Mouse (Mus musculus) heart, postnatal 0 days (tissue): Measurements from ENCODE around the gene Haus2. TPM values are rescaled to one million over a fixed set of nuclear protein-coding genes. Genes with fewer than 3 reads are reported as not detected.

Experiments used
- ATAC-seq: fragments of 200-750 bp; cut with Nextera tagmentation; 2 replicates; pipeline ENCODE4 v1.8.0; 2017; ENCODE audit warnings: low read depth, moderate number of reproducible peaks, moderate library complexity; ENCODE audit not compliant: insufficient read depth
- DNase-seq: peaks from one replicate; pipeline ENCODE4 v3.0.0-alpha.2; 2016; ENCODE audit warnings: low spot score
- H3K27ac ChIP-seq: fragments of 300-500 bp; sonication (generic); 2 replicates; pipeline ENCODE4 v1.5.1; 2014; ENCODE audit warnings: low read depth, mild to moderate bottlenecking
- H3K27me3 ChIP-seq: fragments of 300-500 bp; sonication (generic); 2 replicates; pipeline ENCODE4 v1.6.1; 2014; ENCODE audit warnings: low read length, mixed read lengths; ENCODE audit not compliant: control insufficient read depth, insufficient read depth
- H3K36me3 ChIP-seq: fragments of 300-500 bp; sonication (generic); replicated peaks from 2 replicates; pipeline ENCODE4 v1.6.1; 2014; ENCODE audit warnings: low read length, mixed read lengths; ENCODE audit not compliant: control insufficient read depth, insufficient read depth
- H3K4me1 ChIP-seq: fragments of 300-500 bp; sonication (generic); 2 replicates; pipeline ENCODE4 v1.6.1; 2014; ENCODE audit warnings: antibody characterized with exemption; ENCODE audit not compliant: control insufficient read depth, insufficient read depth
- H3K4me2 ChIP-seq: fragments of 300-500 bp; sonication (generic); 2 replicates; pipeline ENCODE4 v1.6.1; 2014; ENCODE audit warnings: low read depth, mild to moderate bottlenecking, low read length, moderate library complexity
- H3K4me3 ChIP-seq: fragments of 300-500 bp; sonication (generic); 2 replicates; pipeline ENCODE4 v1.5.1; 2014; ENCODE audit warnings: low read depth, low read length
- H3K9ac ChIP-seq: fragments of 300-500 bp; sonication (generic); replicated peaks from 2 replicates; pipeline ENCODE4 v1.6.1; 2014; ENCODE audit warnings: low read depth, low read length, mixed read lengths
- H3K9me3 ChIP-seq: fragments of 300-500 bp; sonication (generic); replicated peaks from 2 replicates; pipeline ENCODE4 v1.6.1; 2016; ENCODE audit warnings: low read length; ENCODE audit not compliant: control insufficient read depth
- CTCF ChIP-seq: IDR thresholded peaks from 2 replicates; pipeline ENCODE4 v1.5.1; 2016; ENCODE audit warnings: antibody characterized with exemption, control low read depth, low read depth
- EP300 ChIP-seq: IDR thresholded peaks from 2 replicates; pipeline ENCODE4 v1.6.1; 2016; ENCODE audit warnings: antibody characterized with exemption, low read depth
- WGBS: fragments of 180-500 bp; shearing (Covaris S2); extraction: QIAGEN DNeasy Blood & Tissue Kit; methylation state at CpG from one replicate; pipeline ENCODE4 v1.1.7; 2014; 5-methylcytosine and 5-hydroxymethylcytosine counted together
- polyA plus RNA-seq: library from polyadenylated mRNA; unstranded; fragments of >200 nt; fragmentation: Nextera tagmentation; extraction: Ambion mirVana; gene quantifications from 2 replicates; pipeline ENCODE4 v1.2.1, GENCODE M21; 2015
- total RNA-seq: library from RNA; depleted of rRNA; stranded (reverse); fragments of >200 nt; gene quantifications from 2 replicates; pipeline ENCODE4 v1.2.3, GENCODE M21; 2014; ENCODE audit warnings: low replicate concordance

Haus2 gene
- total and polyA plus RNA-seq, 2 experiments from 2014 or later: 18.3 to 22.2 TPM

DNA sequence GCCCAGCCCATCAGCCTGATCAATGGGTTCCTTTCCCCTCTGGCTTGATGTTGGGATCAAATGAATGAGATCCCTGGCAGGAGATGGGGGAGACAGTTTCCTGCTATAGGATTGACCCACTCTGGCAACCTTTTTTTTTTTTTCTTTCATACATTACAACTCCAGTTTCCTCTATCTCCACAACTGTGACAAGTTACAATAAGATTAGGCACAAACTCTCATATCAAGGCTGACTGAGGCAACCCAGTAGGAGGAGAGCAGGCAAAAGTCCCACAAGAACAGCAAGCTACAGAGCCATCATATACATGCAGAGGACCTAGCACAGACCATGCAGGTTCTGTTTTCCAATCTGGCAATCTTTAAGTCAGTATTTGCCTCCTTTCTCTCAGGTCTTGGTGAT lies 50.1 kb downstream of the Haus2 start:
- Histone ChIP-seq H3K9me3 (no peaks in the 10 kb centered on the region), H3K4me2 (no peak overlapping the region), H3K4me3 (no peak overlapping the region), H3K27me3 (no peaks in the 10 kb centered on the region), H3K36me3 (no peaks in the 10 kb centered on the region), H3K4me1 (peaks cover 11% of the 10 kb centered on the region), H3K27ac (no peak overlapping the region), H3K9ac (no peak overlapping the region)
- DNase-seq (no peak), ATAC-seq (no peak)
- TF ChIP-seq EP300: no peak
- no peak for TF ChIP-seq CTCF

GRCm38 (mm10) chr2:120660486-120661078 lies 51.4 kb downstream of the Haus2 start:
- Histone ChIP-seq H3K27ac (no peak overlapping the region), H3K9ac (no peak overlapping the region)
- 54% methylated on average over 5 of the region's 5 CpGs for WGBS

DNA sequence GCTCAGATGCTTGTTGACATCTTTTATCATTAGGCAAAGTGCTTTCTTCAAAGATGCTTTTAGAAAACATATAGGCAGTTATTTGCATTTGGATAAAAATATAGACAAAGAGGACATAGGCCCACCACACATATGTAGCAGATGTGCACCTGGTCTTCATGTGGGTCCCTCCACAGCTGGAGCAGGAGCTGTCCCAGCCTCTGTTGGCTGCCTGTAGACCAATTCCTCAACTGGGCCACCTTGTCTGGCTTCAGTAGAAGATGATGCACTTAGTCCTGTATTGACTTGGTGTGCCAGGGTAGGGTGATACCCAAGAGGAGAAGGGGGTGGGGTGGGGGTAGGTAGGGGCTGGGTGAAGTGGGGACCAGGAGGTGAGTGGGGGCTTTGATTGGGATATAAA lies 53.6 kb downstream of the Haus2 start:
- Histone ChIP-seq H3K4me2 (no peak overlapping the region), H3K4me3 (no peak overlapping the region), H3K27ac (no peak overlapping the region), H3K4me1 (peaks cover 11% of the 10 kb centered on the region), H3K27me3 (no peaks in the 10 kb centered on the region), H3K36me3 (peaks cover 7% of the 10 kb centered on the region; the same call in 1 of the 2 replicates), H3K9me3 (no peaks in the 10 kb centered on the region), H3K9ac (no peak overlapping the region)
- TF ChIP-seq CTCF: no peak
- TF ChIP-seq EP300: no peak
- DNase-seq: no peak
- no peak for ATAC-seq

More at GRCm38 (mm10) chr2:120660486-120661078, 51.4 kb downstream of the Haus2 start:
- DNase-seq: no peak
- Histone ChIP-seq H3K4me2 (no peak overlapping the region), H3K9me3 (no peaks in the 10 kb centered on the region), H3K36me3 (no peaks in the 10 kb centered on the region), H3K4me3 (no peak overlapping the region), H3K4me1 (peaks cover 11% of the 10 kb centered on the region), H3K27me3 (no peaks in the 10 kb centered on the region)
- no peak for TF ChIP-seq CTCF
- TF ChIP-seq EP300: no peak
- ATAC-seq: no peak

GRCm38 (mm10) chr2:120663491-120664154 lies 54.4 kb downstream of the Haus2 start:
- no peaks in the 10 kb centered on the region for H3K27me3 ChIP-seq
- H3K4me1 ChIP-seq: peaks cover 11% of the 10 kb centered on the region
- peaks cover 12% of the 10 kb centered on the region; the same call in 1 of the 2 replicates for H3K36me3 ChIP-seq
- H3K4me3 ChIP-seq: no peak overlapping the region
- TF ChIP-seq EP300 (no peak), CTCF (no peak)
- no peak overlapping the region for H3K27ac ChIP-seq
- DNase-seq (no peak), ATAC-seq (no peak)
- H3K9ac ChIP-seq: no peak overlapping the region
- no peak overlapping the region for H3K4me2 ChIP-seq
- no peaks in the 10 kb centered on the region for H3K9me3 ChIP-seq
- WGBS: 58% methylated on average over 3 of the region's 3 CpGs

GRCm38 (mm10) chr2:120667446-120667845 lies 58.3 kb downstream of the Haus2 start:
- DNase-seq (no peak), ATAC-seq (no peak)

More at GRCm38 (mm10) chr2:120667446-120667845, 58.3 kb downstream of the Haus2 start:
- Histone ChIP-seq H3K27me3 (no peaks in the 10 kb centered on the region), H3K27ac (no peak overlapping the region), H3K4me2 (no peak overlapping the region), H3K9ac (no peak overlapping the region), H3K4me3 (no peak overlapping the region), H3K36me3 (peaks cover 12% of the 10 kb centered on the region; the same call in 1 of the 2 replicates), H3K9me3 (no peaks in the 10 kb centered on the region), H3K4me1 (peaks cover 11% of the 10 kb centered on the region)
- TF ChIP-seq EP300 (no peak), CTCF (no peak)
- WGBS: 83% methylated on average over 2 of the region's 2 CpGs
